Mouse (Mus musculus): ENCODE results near the gene Ptprs.
"Not testable (repeated sequence)": the region's sequence is repeated elsewhere in the genome, so short reads cannot be mapped to it uniquely, and the experiment has no call there.

Gene Ptprs

GRCm38 (mm10) chr17:56476402-56476752 lies at the start of gene Ptprs:
Ptprs (minus strand) TSS chr17:56476483.
- DNase-seq, result peak; percentile 94 to 97

GRCm38 (mm10) chr17:56524943-56525342 lies 48.7 kb upstream of the Ptprs start:
- no peak for DNase-seq

- no peak for DNase-seq
These were observed 46.5 kb upstream of the Ptprs start for GRCm38 (mm10) chr17:56522744-56523143.

GRCm38 (mm10) chr17:56515690-56516410 lies 39.6 kb upstream of the Ptprs start:
- DNase-seq, result no peak

GRCm38 (mm10) chr17:56514916-56515315 lies 38.6 kb upstream of the Ptprs start:
- DNase-seq, result no peak

GRCm38 (mm10) chr17:56514330-56514729 lies 38.0 kb upstream of the Ptprs start:
- DNase-seq, result no peak

GRCm38 (mm10) chr17:56512310-56512709 lies 36.0 kb upstream of the Ptprs start, which contains the start of gene Znrf4:
Znrf4 (minus strand) TSS chr17:56512431.
- no peak for DNase-seq

- DNase-seq, result no peak
These were observed 35.4 kb upstream of the Ptprs start for GRCm38 (mm10) chr17:56511707-56512090.

- DNase-seq, result peak; percentile 23 to 30
These were observed 34.9 kb upstream of the Ptprs start for GRCm38 (mm10) chr17:56510970-56511706.

- DNase-seq, result peak in 1 of 2 experiments; percentile 31
These were observed 34.2 kb upstream of the Ptprs start for GRCm38 (mm10) chr17:56510473-56510969.

GRCm38 (mm10) chr17:56509707-56510472 lies 33.6 kb upstream of the Ptprs start:
- DNase-seq, result peak; percentile 33 to 76

- DNase-seq, result peak in 1 of 2 experiments; percentile 2
These were observed 32.8 kb upstream of the Ptprs start for GRCm38 (mm10) chr17:56509021-56509640.

GRCm38 (mm10) chr17:56507161-56508068 lies 31.1 kb upstream of the Ptprs start:
- peak; percentile 94 to 95 for DNase-seq

- no peak for DNase-seq
These were observed 30.3 kb upstream of the Ptprs start for GRCm38 (mm10) chr17:56506417-56507065.

- DNase-seq, result no peak
These were observed 29.1 kb upstream of the Ptprs start for GRCm38 (mm10) chr17:56505401-56505800.

GRCm38 (mm10) chr17:56502526-56502925 lies 26.2 kb upstream of the Ptprs start:
- peak; percentile 61 to 82 for DNase-seq

- DNase-seq, result not testable (repeated sequence)
These were observed 25.5 kb upstream of the Ptprs start for GRCm38 (mm10) chr17:56501635-56502400.

- no peak for DNase-seq
These were observed 22.9 kb upstream of the Ptprs start for GRCm38 (mm10) chr17:56499229-56499628.

GRCm38 (mm10) chr17:56494480-56494879 lies 18.2 kb upstream of the Ptprs start:
- no peak for DNase-seq

GRCm38 (mm10) chr17:56493841-56494240 lies 17.6 kb upstream of the Ptprs start:
- DNase-seq, result no peak
